Mouse (Mus musculus): ENCODE data around the gene Lrrc31. TPM values are rescaled to one million over a fixed set of nuclear protein-coding genes. Genes with fewer than 3 reads are reported as not detected.

Gene Lrrc31
- total RNA-seq, 2 experiments from 2014 or later: not detected

DNA sequence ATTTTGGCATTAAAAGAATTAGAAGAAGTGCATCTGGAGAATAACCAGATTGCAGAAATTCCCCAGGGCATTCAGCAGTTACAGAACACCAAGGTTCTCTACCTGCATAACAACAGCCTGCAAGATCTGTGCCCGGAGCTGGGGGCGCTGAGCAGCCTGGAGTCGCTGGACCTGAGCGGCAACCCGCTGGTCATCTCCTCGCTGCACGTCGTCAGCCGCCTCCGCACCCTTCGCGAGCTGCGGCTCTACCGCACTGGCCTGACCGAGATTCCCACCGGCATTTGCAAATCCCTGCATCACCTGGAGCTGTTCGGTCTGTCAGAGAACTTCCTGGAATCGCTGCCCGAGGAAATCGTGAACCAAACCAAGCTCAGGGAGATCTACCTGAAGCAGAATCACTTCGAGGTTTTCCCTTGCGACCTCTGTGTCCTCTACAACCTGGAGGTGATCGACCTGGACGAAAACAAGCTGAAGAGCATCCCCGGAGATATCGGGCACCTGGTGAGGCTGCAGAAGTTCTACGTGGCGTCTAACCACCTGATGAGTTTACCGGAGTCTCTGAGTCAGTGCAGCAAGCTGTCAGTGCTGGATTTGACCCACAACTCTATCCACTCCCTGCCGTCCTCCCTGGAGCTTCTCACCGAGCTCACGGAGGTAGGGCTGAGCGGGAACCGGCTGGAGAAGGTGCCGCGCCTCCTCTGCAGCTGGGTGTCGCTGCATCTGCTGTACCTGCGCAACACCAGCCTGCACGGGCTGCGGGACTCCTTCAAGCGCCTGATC is 49.4 kb downstream of the Lrrc31 start:
- TF ChIP-seq CTCF (conservative IDR thresholded peaks at IDR 0.05): peak; percentile 21; the same call in 1 of the 2 replicates
- DNase-seq (ENCODE audit: low spot score in 2 of 2): no peak
- H3K27ac ChIP-seq: no peak overlapping the region
- peak overlapping the region; percentile 37 for H3K4me3 ChIP-seq

DNA sequence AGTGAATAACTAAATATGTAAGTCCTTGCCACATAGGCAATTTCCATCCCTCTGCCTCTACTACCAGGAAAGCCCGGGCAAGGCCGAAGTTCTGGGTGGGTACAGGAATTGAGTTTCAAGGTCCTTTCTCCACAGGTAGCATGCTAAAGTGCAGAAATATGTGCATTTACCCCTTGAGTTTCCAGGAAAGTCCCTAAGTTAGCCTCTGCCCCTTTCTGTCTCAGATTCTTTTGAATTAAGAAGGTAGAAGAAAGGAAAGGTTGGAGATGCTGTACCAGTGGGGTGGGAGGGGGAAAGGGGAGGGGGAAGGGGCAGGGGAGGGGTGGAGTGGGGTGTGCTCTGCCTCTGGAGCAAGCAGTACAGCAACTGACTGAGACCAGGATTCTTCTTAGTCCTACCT is 51.2 kb downstream of the Lrrc31 start:
- DNase-seq (ENCODE audit: low spot score in 2 of 2): no peak
- no peak for TF ChIP-seq CTCF (conservative IDR thresholded peaks at IDR 0.05)
- Histone ChIP-seq H3K4me3 (no peak overlapping the region), H3K27ac (no peak overlapping the region)

DNA sequence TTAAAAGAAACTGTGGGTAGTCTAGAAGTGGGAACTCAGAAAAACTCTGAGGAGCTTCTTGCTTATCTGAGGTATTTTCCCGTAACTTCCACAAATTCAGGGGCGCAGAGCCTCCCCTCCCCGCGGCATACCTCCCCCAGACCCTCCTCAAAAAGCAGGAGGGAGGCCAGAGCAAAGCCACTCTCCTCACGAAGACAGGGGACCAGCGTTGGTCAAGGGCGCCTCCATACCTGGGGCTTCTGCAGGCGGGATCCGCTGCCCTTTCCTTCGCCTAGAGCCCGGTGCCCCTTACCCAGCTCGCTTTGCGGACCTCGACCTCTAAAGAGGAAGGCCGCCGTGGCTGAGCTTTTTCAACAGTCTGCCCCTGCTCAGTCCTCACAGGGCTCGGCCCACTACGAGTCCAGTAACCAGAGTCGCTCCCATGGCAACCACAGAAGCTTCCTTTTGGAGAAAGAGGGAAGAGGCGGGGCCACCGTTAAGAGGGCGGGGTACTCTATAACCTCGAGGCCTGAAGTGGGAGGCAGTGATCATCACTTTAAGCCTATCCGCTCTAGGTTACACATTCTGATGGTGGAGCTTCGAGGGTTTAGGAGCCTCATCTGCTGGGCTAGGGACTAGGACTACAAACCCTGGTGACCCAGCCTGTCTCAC is 52.1 kb downstream of the Lrrc31 start, which contains the start of gene Lrrc34:
Gene Lrrc34, minus strand, starts transcription at position 430 of the 651 bp plus-strand sequence.
- TF ChIP-seq CTCF (conservative IDR thresholded peaks at IDR 0.05): no peak
- no peak within 1 kb of the TSS for H3K27ac ChIP-seq
- no peak within 1 kb of the TSS; the same call in 1 of the 2 replicates for H3K4me3 ChIP-seq
- DNase-seq (ENCODE audit: low spot score in 2 of 2): no peak

DNA sequence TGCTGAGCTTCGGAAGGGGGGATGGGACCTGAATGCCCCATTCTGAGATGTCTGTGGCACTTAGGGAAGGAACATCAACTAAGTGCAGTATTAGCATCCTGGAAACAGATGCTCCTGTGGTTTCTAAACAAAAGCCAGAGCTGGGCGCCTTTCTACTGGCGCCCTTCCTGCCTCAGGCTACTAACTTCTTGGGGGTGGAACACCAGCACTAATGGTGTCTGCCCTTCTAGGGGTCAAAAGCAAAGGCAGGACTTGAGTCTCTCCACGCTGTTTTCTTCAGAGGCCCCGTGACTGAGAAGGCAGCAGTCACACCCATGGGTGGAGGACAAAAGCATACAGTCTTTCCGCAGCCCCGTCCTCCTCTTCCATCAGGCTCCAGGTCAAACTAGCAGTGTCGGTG is 52.9 kb downstream of the Lrrc31 start:
- no peak for DNase-seq (ENCODE audit: low spot score in 2 of 2)
- no peak overlapping the region for H3K27ac ChIP-seq
- no peak for TF ChIP-seq CTCF (conservative IDR thresholded peaks at IDR 0.05)
- H3K4me3 ChIP-seq: no peak overlapping the region

DNA sequence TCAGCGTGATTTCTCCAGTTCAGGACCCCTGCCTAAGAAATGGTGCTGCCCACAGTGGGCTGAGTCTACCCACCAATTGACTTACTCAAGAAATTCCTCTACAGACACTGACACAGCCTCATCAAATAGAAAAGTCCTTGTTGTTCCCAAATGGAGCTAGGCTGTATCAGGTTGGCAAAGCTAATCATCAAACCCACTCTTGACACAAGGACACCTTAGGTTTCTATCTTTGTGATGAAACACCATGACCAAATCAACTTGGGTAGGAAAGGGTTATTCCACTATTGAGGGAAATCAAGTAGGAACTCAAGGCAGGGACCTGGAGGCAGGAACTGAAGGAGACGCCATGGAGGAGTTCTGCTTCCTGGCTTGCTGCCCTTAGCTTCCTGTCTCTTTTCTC is 55.4 kb downstream of the Lrrc31 start, which contains the start of gene Lrriq4:
Gene Lrriq4, plus strand, starts transcription at position 301 of the 400 bp plus-strand sequence.
- TF ChIP-seq CTCF (conservative IDR thresholded peaks at IDR 0.05): no peak
- no peak within 1 kb of the TSS for H3K4me3 ChIP-seq
- DNase-seq (ENCODE audit: low spot score in 2 of 2): no peak
- no peak within 1 kb of the TSS for H3K27ac ChIP-seq

DNA sequence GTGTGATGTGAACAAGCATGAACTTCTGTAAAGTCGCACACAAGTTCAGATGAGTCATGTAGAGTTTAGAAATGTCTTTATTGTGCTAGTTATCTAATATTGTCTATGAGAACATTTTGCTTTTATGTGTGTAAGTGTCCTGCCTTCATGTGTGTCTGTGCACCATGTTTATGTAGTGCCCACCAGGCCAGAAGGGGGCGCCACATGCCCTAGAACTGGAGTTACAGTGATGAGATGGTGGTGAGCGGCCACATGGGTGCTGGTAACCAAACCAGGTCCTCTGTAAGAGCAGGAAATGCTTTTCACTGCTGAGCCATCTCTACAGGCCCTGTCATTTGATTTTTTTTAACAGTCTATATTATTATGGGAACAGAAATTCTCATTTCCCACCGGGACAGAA is 64.0 kb downstream of the Lrrc31 start:
- H3K27ac ChIP-seq: no peak overlapping the region
- TF ChIP-seq CTCF (conservative IDR thresholded peaks at IDR 0.05): no peak; the same call in 1 of the 2 replicates
- H3K4me3 ChIP-seq: no peak overlapping the region
- no peak for DNase-seq (ENCODE audit: low spot score in 2 of 2)

DNA sequence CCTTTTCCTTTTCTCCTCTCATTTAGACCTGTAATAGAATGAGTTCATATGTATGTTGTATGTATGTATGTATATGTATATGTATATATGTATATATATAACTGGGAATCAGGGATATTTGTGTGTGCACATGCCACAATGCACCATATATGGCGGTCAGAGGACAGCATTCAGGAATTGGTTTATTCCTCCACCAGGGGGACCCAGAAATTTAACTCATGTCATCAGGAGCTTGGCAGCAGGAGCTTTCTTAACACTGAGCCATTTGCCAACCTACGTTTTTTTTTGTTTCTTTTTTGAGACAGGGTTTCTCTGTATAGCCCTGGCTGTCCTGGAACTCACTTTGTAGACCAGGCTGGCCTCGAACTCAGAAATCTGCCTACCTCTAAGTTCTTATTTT is 66.0 kb downstream of the Lrrc31 start:
- no peak for DNase-seq (ENCODE audit: low spot score in 2 of 2)
- Histone ChIP-seq H3K4me3 (no peak overlapping the region), H3K27ac (no peak overlapping the region)
- peak; percentile 12; the same call in 1 of the 2 replicates for TF ChIP-seq CTCF (conservative IDR thresholded peaks at IDR 0.05)

Other genes with a start within 250 kb of the Lrrc31 start
- 1 to 10 TPM; 3.3 to 3.5 TPM for gene Mecom, start 151.8 kb downstream of the Lrrc31 start, total RNA-seq (2021)
- gene Actrt3, start 99.9 kb downstream of the Lrrc31 start, total RNA-seq (2021): under 1 TPM; 0.54 to 0.88 TPM
- gene Mynn, start 97.8 kb downstream of the Lrrc31 start, total RNA-seq (2021): 10 to 100 TPM; 14.7 to 15.0 TPM
- gene Lrriq4, start 55.3 kb downstream of the Lrrc31 start, total RNA-seq (2021): not detected
- gene Lrrc34, start 52.0 kb downstream of the Lrrc31 start, total RNA-seq (2021): under 1 TPM; 0.17 to 0.18 TPM
- not detected for gene Samd7, start 46.5 kb upstream of the Lrrc31 start, total RNA-seq (2021)
- gene Sec62, start 93.0 kb upstream of the Lrrc31 start, total RNA-seq (2021): 10 to 100 TPM; 90.1 to 96.4 TPM
- gene Gpr160, start 156.1 kb upstream of the Lrrc31 start, total RNA-seq (2021): under 1 TPM; 0.37 to 0.79 TPM